Mouse (Mus musculus): ENCODE data around the gene Klhl11. TPM values are rescaled to one million over a fixed set of nuclear protein-coding genes. Genes with fewer than 3 reads are reported as not detected.

Klhl11 gene
- total RNA-seq, 2 experiments from 2014 or later: 35.0 to 36.3 TPM

DNA sequence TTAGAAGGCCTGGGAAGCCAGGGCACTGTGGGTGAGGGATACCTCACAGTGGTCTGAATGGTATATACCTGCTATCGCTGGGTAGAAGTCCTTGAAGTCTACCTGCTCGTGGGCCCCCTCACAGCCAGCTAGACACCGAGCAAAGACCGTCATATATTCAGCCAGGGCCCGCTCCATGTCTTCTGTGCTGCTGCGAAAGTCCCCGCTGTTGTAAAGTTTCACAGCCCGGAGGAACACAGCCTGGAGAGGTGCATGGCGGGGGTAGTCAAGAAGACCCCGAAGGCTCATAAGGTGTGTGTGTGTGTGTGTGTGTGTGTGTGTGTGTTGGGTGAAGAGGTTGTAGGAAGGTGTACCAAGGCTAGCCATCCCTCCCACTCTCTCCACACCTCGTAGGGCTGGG lies 59.0 kb downstream of the Klhl11 start:
- DNase-seq: no peak

Small RNAs within 50 kb of the gene (microRNA-seq; reads per million reads assigned to microRNA genes)
- gene Gm27374 (not detected), gene Mir7116 (not detected)

Other genes with a start within 250 kb of the Klhl11 start
- gene Krt16, start 223.8 kb downstream of the Klhl11 start, total RNA-seq (2021): not detected
- not detected for gene Krt17, start 211.7 kb downstream of the Klhl11 start, total RNA-seq (2021)
- gene Krt42, start 202.9 kb downstream of the Klhl11 start, total RNA-seq (2021): not detected
- 1,000 to 10,000 TPM in 1 of 2 experiments, 100 to 1,000 TPM in 1; 930 to 1,143 TPM for gene Eif1, start 152.9 kb downstream of the Klhl11 start, total RNA-seq (2021)
- not detected for gene Gast, start 138.3 kb downstream of the Klhl11 start, total RNA-seq (2021)
- gene Hap1, start 116.6 kb downstream of the Klhl11 start, total RNA-seq (2021): 10 to 100 TPM; 42.8 to 54.2 TPM
- gene Jup, start 75.0 kb downstream of the Klhl11 start, total RNA-seq (2021): 10 to 100 TPM; 89.6 to 99.0 TPM
- 10 to 100 TPM; 29.4 to 30.1 TPM for gene P3h4, start 57.9 kb downstream of the Klhl11 start, total RNA-seq (2021)
- 10 to 100 TPM; 46.5 to 49.1 TPM for gene Fkbp10, start 57.0 kb downstream of the Klhl11 start, total RNA-seq (2021)
- gene Nt5c3b, start 30.9 kb downstream of the Klhl11 start, total RNA-seq (2021): 10 to 100 TPM; 42.6 to 54.8 TPM
- gene Klhl10, start 30.8 kb downstream of the Klhl11 start, total RNA-seq (2021): 1 to 10 TPM in 1 of 2 experiments, under 1 TPM in 1; 0.81 to 2.1 TPM
- gene Acly, start 55.3 kb upstream of the Klhl11 start, total RNA-seq (2021): 100 to 1,000 TPM; 380 to 552 TPM
- gene Ttc25, start 72.9 kb upstream of the Klhl11 start, total RNA-seq (2021): 1 to 10 TPM; 1.4 to 1.6 TPM
- gene Cnp, start 102.2 kb upstream of the Klhl11 start, total RNA-seq (2021): 10 to 100 TPM; 32.9 to 35.7 TPM
- 10 to 100 TPM; 44.9 to 54.3 TPM for gene Nkiras2, start 146.5 kb upstream of the Klhl11 start, total RNA-seq (2021)
- gene Dnajc7, start 147.4 kb upstream of the Klhl11 start, total RNA-seq (2021): 100 to 1,000 TPM; 212 to 265 TPM
- under 1 TPM; 0.42 to 0.67 TPM for gene Zfp385c, start 219.7 kb upstream of the Klhl11 start, total RNA-seq (2021)
- gene Dhx58, start 231.5 kb upstream of the Klhl11 start, total RNA-seq (2021): 1 to 10 TPM; 6.0 to 9.4 TPM
- 10 to 100 TPM; 33.1 to 42.4 TPM for gene Kat2a, start 239.7 kb upstream of the Klhl11 start, total RNA-seq (2021)
- under 1 TPM in 1 of 2 experiments, not detected in 1; 0.64 TPM for gene Hspb9, start 241.1 kb upstream of the Klhl11 start, total RNA-seq (2021)

Measured in adrenal gland, postnatal 10 days (tissue).